Mouse (Mus musculus) spleen, adult 12 weeks (tissue): ENCODE results near the gene Tns1.
"Not testable (repeated sequence)": the region's sequence is repeated elsewhere in the genome, so short reads cannot be mapped to it uniquely, and the experiment has no call there.

Source experiments
- DNase-seq: peaks from one replicate; pipeline ENCODE4 v3.0.0; 2022; ENCODE audit warnings: low spot score

The Tns1 gene

DNA sequence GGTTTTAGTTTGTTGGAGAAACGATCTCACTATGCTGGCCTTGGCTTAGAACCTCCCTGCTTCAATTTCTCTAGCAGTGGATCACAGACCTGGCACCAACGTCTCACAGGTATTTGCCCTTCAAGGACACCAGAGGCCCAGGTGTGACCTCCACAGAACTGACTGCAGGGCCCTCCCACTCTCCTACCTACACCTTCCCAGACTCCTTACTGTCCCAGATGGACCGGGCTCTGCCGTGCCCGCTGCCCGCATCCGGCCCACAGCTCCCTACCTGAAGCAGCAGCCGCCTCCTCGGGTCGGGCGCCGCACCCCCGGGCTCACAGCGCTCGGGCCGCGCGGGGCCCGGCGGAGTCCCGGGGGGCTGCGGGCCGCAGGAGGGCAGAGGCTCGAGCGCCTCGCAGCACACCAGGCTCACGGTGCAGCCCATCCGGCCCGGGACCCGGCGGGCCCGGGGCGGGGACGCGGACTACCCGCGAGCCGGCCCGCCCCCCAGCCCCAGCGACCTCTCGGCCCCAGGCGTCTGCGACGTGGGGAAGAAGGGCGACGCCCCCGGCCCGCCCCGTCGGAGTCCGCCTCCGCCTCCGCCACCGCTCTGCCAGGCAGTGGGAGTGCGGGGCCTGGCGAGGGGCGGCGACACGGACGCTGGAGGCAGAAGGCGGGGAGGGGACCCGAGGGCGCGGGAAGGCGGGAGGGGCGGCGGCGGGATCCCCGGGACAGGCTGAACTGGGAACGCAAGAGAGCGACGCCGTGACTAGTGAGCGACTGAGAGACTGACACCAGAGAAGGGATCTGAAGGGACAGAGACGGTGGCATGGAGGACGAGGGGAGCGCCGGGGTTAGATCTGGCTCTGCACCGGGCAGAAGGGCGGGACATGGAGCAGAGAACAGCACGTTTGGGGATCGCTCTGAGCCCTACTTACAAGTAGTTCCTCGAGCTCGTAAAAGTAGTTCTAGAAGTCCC, at the start of gene Tns1:
Tns1 (minus strand) TSS at position 429 of the 961 bp plus-strand sequence.
- no peak for DNase-seq

DNA sequence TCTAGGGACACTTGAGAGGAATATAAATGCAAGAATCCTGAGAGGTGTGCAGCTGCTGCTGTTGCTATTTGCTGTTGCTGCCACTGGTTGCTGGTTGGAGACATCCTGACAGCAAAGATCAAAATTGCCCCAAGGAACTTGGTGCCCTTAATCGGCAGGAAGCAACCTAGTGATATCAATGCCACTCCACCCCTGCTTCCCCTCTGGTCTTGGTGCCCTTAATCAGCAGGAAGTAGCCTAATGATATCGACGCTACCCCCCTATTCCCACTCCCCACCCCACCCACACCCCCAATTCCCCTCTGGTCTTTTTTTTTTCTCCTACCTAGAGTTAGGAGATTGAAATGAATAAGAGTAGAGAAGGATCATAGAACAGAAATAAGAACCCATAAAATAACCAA, 48.5 kb upstream of the Tns1 start:
- no peak for DNase-seq

DNA sequence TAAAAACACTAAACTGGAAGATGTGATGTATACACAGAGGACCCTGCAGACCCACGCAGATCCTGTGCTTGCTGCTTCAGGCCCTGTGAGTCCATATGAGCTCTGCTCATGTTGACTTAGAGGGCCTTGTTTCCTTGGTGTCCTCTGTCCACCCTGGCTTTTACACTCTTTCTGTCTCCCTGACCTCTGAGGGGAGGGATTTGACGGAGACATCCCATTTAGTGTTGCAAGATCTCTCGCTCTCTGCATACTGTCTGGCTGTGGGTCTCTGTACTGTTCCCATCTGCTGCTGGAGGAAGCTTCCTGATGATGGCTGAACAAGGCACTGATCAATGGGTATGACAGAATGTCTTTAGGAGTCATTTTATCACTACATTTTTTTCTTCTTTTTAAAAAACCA, 45.5 kb upstream of the Tns1 start:
- DNase-seq: no peak

DNA sequence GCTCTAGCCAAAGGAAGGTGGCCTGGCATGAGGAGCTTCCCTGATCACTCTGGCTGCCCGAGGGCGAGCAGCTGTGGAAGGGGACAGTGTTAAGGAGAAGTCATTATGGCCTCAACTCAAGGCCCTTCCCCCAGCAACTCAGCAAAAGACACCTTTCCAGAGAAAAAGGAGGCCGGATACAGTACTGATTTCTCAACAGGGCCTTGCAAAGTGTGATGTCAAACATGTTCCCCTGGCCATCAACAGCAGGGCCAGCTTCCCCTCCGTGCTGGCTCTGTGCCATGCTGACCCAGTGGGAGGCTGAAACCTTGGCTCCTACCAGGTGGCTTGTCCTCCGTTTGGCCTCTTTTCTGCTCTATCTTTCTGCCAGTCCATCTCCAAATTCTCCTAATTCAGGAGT, 42.9 kb upstream of the Tns1 start:
- DNase-seq: no peak

DNA sequence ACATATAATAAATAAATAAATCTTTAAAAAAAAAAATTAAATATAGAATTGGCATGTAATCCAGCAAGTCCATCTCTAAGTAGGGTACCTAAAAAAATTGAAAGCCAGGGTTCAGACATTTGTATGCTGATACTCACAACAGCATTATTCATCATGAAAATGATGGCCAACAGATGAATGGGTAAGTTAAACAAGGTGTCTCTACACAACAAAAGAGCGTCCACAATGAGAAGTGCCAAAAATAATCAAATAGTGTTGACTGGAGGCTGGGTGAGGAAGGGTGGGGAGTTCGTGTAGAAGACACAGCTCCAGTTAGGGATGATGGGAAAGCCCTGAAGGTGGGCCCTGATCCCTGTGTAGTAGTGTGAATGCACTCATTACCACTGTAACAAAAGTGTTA, 35.8 kb upstream of the Tns1 start:
- no peak for DNase-seq

DNA sequence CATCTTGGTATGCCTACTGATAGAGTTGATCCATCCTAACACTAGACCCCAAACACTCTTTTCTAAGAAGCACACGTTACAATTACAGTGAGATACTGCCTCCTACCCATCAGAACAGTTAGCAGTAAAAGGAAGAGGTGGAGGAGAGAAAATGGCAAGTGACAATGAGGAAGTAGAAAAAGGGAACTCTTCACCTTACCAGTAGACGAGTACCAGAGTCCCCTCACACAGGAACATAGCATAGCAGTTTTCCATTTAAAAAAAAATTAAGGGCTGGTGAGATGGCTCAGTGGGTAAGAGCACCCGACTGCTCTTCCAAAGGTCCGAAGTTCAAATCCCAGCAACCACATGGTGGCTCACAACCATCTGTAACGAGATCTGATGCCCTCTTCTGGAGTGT, 35.4 kb upstream of the Tns1 start:
- DNase-seq: not testable (repeated sequence)

DNA sequence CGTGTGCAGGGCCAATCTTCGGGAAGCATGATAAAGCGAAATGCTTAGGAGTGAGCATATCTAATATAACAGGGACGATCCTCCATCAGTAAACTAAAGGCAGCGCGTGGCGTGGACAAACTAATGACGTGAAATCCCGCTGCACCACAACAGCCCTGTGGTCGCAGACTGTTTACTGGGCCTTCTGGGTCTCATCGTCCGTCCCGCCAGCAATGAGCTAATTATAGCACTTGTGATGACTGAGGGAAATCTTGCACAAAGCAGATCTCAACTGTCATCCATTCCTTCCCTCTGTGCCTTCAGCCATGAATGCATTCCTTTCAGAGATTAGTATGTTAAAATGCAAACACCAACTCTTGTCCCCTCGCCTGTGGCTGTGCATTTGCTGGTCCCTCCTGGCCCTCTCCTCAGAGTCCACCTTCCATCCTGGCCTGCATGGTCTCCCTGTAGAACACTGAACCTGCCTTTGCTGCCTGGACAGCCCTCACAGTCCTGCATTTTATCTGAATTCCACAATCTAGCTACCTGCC, 32.2 kb upstream of the Tns1 start:
- no peak for DNase-seq

DNA sequence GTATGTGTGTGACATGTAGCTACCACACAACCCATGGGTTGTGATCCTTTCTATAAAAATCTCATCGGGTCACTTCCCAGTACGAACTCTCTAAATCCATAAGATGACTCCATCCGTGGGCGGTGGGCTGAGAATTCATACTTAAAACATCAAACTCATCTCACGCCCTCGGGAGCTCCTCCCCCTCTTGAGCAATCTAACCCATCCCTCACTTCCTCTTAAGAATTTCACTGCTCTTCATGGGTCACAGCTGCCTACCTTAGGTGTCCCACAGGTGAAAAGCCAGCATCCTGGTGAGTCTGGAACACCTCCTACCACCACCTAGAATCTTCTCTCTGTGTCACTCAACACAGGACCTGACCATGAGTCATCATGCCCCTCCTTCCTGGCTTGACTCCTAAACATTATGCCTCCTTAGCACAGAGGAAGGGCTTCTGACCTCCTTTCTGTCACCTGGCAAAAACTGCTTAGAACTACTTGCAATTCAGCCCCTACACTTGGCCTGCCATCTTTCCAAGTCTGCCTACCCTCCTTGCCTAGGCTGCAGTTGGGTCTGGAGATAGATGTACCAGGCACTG, 31.3 kb upstream of the Tns1 start:
- DNase-seq: no peak

DNA sequence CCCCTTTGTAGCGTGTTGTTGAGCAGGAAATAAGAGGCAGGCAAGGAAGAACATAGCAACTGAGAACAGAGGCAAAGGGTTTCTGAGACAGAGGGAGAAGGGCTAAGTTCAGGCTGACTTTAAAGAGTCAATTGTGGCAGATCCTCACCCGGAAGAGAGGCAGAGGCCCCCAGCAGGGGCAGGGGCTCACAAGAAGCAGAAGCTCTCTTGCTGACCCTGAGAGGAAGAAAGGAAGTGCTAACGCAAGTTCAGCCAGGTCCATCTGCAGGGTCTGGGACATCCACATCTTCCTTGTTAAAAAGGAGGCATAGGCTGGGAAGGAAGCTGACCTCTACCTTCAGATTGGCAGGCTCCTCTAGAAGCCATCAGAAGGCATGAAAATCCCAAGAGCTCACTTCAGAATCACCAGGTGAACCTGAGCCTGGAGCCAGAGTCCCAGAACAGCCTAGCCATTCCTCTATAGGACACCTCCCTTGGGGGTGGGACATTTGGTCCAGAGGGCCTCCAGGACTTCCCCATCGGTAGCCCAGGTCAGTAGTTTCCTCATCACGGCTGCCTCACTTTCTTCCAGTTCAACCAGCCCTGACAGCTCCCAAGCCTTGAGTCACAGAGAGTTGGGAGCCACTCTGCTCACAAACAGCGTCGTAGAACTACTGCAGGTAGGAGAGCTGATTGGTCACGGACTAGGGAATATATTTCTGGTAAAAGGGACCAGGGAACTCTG, 29.4 kb upstream of the Tns1 start, which contains the start of gene Cxcr2:
Cxcr2 (plus strand) TSS at position 529 of the 724 bp plus-strand sequence.
- no peak for DNase-seq

DNA sequence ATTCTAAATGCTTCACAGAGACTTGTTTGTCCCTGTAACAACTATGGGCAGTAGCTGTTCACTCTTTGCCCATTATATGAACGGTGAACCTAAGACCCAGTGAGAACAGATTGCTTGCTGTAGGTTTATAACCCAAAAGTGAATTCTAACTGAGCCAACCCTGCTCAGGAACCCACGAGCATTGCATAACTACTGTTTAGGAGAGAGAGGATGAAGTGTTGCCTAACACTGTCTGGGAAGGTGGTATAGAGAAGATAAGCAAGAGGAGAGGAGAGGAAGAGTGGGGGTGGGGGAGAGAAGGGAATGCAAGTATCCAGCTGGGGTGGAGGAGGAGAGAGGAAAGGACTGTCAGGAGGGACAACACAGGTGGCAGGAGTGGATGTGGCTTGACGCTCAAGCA, 26.8 kb upstream of the Tns1 start:
- DNase-seq: no peak

DNA sequence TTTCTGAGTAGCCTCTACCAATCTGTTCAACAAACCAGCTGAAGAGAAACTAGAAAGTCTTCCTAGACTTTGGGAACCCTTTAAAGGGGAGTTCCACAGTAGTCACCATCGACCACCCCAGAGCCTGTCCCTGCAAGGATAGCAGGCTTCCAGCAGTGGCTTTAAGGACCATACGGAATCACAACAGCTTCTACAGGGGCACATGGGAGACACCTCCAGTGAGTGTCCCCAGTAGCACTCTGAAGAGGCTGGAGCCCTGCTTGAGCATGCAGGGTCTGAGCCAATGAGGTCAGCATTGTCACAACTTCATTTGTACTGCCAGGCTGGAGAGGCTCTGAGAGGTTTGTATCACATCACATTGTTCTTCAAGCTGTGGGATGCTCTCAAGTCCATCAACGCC, 25.9 kb upstream of the Tns1 start:
- DNase-seq: no peak

DNA sequence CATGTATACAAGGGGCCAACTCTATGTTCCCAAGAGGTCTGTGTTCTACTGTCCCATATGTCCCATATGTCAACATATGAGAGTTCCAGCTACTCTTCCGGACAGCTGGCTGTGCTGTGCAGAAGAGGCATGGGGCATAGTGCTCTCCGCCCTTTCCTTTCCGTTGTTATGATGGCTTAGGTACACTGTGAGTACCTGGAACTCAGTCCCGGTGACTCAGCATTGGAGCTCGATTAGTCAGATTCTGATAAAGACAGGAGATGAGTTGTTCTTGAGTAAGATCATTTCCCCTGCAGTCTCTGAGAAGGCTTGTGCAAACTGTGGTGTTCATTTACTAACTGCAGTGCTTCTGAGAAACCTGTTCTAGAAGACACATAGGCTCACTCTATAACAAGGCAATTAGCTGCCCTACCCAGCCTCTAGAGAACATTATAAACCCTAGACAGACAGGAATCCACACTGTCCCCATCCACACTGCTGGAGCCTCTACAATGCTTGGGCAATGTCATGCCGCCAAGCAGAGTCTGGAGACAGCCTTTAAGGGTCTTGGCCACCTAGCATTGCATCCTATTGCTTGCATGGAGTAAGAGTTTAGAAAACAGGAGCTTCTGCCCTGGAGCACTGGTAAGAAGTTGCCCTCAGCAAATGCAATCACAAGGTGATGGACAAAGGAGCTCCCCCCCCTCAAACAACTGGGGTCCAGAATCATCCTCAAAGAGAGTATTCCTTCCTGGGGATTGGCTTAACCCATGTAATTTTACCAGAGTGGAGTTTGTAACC, 25.0 kb upstream of the Tns1 start:
- DNase-seq: no peak

DNA sequence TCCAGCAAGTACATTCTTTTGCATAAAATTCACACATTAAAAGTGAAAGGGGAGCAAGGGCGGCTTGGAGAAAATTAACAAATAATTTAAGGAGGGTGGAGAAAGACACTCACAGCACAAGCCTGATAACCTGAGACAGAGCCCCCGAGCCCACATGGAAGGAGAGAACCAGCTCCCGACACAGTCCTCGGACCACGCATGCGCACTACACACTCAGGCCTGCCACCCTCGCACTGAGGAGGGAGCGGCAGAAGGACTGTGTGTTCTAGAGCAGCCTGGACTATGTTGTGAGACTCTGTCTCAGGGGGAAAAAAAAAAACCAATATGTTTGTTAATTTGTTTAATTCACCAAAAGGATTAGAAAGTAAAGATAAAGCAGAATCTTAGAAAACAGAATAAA, 17.5 kb upstream of the Tns1 start:
- DNase-seq: no peak

DNA sequence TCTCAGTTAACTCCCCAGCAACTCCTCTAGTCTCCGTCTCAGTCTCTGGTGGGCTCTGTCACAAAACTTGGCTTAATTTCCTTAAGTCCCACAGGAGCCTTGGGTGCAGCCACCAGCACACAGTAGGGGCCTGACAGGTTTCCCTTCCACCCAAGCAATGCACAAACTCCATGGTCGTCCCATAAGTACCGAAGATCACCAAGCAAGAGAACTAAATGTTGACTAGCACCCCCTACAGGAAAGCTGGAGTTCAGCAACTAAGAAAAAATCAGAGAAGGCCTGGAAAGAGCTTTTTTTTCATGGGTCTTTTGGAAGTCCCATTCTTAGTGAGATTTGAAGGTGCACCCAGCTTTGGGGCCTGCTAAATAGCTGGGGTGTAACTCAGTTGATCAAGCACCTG, 15.2 kb upstream of the Tns1 start:
- DNase-seq: no peak

DNA sequence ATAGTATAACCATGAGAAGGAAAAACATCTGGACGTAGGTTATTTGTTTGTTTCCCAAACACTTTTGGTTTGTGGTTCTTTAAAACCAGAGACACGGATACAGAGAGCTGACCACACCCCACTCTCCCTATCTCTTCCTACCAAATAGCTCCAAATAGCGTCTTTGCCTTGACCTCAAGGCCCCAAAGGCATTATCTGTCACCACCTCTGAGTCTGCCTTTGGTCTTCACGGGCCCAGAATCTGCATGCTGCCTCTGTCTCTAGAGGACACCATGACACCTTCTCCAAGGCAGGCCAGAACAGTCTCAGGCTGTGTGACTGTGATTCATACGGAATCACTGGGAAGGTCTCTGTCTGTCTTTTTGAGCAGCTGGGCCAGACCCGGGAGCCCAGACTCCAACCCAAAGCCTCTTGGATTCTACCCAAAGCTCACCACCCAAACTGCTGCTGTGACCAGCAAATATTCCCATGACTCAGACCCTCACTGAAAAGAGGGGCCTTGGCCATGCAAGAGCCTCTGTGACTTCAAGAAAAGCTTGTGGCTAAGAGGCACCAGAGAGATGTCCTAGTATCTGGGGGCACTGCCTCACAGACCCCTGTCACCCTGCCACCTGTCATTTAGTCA, 11.2 kb upstream of the Tns1 start:
- no peak for DNase-seq

DNA sequence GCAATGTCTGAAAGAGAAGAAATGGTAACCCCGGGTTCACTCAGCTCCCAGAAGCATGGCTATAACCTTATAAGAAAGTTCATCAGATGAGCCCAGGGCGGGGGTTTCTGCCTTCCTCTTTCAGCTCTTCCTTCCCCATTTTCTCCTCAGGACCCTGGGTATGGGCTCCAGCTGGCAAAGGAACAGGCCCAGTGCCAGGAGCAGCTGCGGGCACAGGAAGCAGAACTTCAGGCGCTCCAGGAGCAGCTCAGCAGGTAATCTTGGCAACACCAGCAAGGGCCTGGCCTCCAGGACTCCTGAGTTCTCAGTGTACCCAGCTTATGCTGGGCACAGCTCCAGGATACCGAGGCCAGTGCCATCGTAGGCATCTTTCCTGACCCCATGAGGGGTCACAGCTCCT, 9.7 kb upstream of the Tns1 start:
- no peak for DNase-seq

DNA sequence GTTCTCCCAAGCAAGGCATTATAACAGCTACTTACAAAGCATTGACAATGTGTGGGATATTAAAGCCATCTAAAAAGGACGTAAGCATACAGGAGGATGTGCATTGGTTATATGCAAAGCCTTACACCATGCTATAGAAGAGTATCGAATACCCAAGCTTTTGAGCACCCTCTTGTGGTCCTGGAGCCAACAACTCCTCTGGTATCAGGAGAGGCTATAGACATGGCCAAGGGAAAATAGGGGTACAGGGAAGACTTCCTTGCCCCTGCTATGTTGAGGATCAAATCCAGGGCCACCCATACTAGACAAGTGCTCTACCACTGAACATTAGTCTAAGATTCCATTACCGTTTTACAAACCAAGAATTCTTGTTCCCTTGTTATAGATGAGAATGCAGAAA, 7.8 kb upstream of the Tns1 start:
- no peak for DNase-seq

DNA sequence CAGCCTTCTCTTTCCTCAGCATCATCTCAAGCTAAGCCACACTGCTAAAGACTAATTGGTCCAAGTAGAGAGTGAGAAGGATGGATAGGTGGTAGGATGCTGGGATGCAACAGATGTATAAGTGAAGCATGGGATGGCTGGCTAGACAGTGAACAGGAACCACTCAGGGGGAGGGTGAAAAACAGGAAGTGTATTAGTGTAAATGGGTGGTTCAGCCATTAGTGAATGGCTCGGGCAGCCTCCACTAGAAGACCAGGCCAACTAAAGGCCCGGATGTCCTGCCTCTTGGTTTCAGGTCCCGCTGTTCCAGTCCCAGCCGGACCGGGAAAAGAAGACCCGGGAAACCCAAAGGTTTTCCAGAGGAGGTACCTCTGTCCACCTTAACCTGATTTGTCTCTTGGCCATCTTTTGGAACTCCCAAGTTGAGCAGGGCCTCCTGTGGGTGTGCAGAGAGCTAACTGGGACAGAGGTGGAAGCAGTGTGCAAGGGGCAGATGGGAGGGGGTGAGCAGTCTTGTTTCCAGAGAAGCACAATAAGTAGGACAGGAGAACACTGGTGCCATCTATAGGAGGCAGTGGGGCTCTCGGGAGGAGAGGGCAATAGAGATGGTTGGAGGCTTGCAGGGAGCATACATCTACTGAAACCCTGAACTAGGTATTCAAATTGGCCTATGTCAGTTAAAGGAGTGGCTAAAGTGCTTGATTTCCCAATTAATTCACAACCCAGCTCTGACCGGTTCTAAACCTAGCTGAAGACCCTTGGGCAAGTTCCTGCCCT, 6.8 kb upstream of the Tns1 start:
- no peak for DNase-seq

DNA sequence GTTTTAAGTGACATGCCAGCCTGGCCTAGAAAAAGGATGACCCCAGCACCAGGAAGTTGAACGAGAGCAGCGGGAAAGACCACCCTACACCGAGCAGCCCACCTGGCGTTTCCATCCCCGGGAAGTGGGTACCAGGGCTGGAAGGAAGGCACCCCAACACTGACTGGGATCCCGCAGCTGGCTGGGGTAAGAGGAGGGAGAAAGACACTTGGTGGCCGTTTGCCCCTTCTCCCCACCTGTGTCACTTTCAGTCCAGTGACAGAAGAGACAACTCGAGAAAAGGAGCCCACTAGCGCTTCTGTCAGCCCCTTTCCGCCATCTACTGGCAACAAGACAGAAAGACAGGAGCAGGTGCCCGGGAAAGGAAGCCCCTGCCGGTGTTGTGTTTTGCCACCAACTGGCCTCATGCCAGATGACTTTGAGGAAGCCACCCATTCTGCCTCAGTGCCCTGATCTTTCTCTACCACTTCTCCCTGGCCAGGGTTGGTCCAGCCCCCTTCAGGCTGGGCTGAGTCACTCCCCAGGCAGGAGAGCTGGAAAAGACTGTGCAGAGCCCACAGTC, 823 bp upstream of the Tns1 start, which contains the start of gene Rufy4:
Rufy4 (plus strand) TSS at position 551 of the 562 bp plus-strand sequence.
- DNase-seq: peak; percentile 54

DNA sequence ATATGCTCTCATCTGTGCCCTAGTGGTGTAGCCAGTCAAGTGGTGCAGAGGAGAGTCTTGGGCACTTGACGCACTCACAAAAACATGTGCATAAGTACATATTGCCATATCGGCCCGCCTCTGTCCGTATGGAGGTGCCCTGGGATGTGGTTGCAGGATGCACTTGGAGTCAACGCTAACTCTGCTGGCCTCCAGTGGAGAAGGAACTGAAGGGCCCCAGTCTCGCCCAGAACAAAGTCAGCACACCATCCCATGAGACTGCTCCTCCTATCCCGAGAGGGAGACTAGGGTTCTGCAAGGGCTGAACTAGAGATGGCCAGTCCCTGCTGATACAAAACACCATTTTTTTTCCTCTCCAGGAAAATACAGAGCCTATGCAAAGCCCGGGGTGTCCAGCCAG, 1.0 kb downstream of the Tns1 start:
- no peak for DNase-seq
